Mouse (Mus musculus): ENCODE results near the gene Dcdc2c.

- TF ChIP-seq GATA1 (IDR thresholded peaks at IDR 0.05; ENCODE audit: borderline replicate concordance, low read length): no peak
- no peak for TF ChIP-seq FLI1 (IDR thresholded peaks at IDR 0.05; ENCODE audit: low read length)
Measured at GRCm38 (mm10) chr12:28598110-28598509, 45.9 kb upstream of the Dcdc2c start.
